Comparison of ENCODE assay signal across 27 mouse cellular contexts in the genomic region with DNA sequence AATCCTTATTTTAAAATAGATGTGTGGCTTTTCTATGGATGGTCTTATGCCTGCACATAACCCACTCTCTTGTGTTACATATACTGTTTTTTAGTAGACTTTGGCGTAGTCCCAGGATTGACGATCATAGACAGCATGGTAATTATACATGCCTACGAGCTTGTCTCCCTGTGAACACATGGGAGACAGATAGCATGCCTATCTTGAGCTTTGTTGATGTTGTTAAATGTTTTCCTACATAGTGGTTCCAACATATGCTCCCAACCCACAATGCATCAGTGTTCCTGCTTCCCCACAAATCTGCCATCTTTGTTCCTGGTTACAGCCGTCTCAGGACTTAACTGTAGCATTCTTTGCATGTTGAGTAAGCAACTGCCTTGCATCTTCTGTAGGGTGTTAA.
"Had no signal": no experiment of that assay in that cellular context is flagged by ENCODE, and none has a peak within 500 bp of the region (broad histone marks: within the 10 kb centered on the region; RNA-seq: fewer than 3 reads in every experiment).

No protein-coding gene starts in this region.

- H3K27ac ChIP-seq: heart, adult 2 months; heart, embryonic 13.5 days; heart, embryonic 15.5 days; hindbrain, embryonic 12.5 days; hindbrain, embryonic 15.5 days; hindbrain, postnatal 0 days; kidney, embryonic 15.5 days; kidney, postnatal 0 days; limb, embryonic 13.5 days; limb, embryonic 15.5 days; liver, embryonic 12.5 days; liver, embryonic 14.5 days had no signal

- DNase-seq: gastrocnemius, postnatal 14 days; gastrocnemius, postnatal 36 days; heart, adult 2 months; heart, postnatal 14 days; heart, postnatal 36 days; kidney, adult 11 months; kidney, adult 2 months; kidney, adult 9 months; kidney, postnatal 14 days; kidney, postnatal 36 days; layer of hippocampus, adult 9-11 months; layer of hippocampus, postnatal 36 days; left cerebral cortex, postnatal 4 days; lung, adult 18-20 months had no signal

- H3K4me2 ChIP-seq: heart, embryonic 11.5 days; heart, embryonic 13.5 days; heart, embryonic 15.5 days; hindbrain, embryonic 12.5 days; hindbrain, embryonic 15.5 days; kidney, embryonic 15.5 days; limb, embryonic 13.5 days; limb, embryonic 15.5 days; liver, embryonic 12.5 days had no signal

- H3K4me1 ChIP-seq: heart, embryonic 15.5 days; limb, embryonic 13.5 days; limb, embryonic 15.5 days; liver, embryonic 12.5 days had no signal

- H3K9ac ChIP-seq: heart, embryonic 13.5 days; heart, embryonic 15.5 days; hindbrain, embryonic 12.5 days; hindbrain, embryonic 15.5 days; kidney, embryonic 15.5 days; limb, embryonic 13.5 days; limb, embryonic 15.5 days; liver, embryonic 12.5 days; liver, embryonic 14.5 days had no signal

- H3K27me3 ChIP-seq: heart, embryonic 13.5 days; heart, embryonic 15.5 days; hindbrain, embryonic 12.5 days; hindbrain, embryonic 15.5 days; kidney, embryonic 15.5 days; limb, embryonic 15.5 days had no signal

- H3K4me3 ChIP-seq: heart, adult 2 months; heart, embryonic 13.5 days; heart, embryonic 15.5 days; hindbrain, embryonic 12.5 days; hindbrain, embryonic 15.5 days; kidney, embryonic 15.5 days; limb, embryonic 13.5 days; limb, embryonic 15.5 days; liver, embryonic 12.5 days had no signal

- H3K9me3 ChIP-seq: heart, embryonic 13.5 days; heart, embryonic 15.5 days; hindbrain, embryonic 12.5 days; hindbrain, embryonic 15.5 days; kidney, embryonic 15.5 days; limb, embryonic 13.5 days; limb, embryonic 15.5 days; liver, embryonic 12.5 days had no signal

- ATAC-seq: hindbrain, postnatal 0 days; intestine, embryonic 16.5 days; liver, embryonic 12.5 days had no signal

- H3K36me3 ChIP-seq: heart, embryonic 13.5 days; heart, embryonic 15.5 days; hindbrain, embryonic 12.5 days; hindbrain, embryonic 15.5 days; kidney, embryonic 15.5 days; limb, embryonic 13.5 days; limb, embryonic 15.5 days; liver, embryonic 12.5 days had no signal
